Mouse (Mus musculus): Measurements from ENCODE around the gene Atp8b5. TPM values are rescaled to one million over a fixed set of nuclear protein-coding genes. Genes with fewer than 3 reads are reported as not detected.

The Atp8b5 gene
- polyA plus RNA-seq (2016; fragmentation: Nextera tagmentation; extraction: Ambion mirVana), result 0.16 and 0.36 TPM in 2 replicates

DNA sequence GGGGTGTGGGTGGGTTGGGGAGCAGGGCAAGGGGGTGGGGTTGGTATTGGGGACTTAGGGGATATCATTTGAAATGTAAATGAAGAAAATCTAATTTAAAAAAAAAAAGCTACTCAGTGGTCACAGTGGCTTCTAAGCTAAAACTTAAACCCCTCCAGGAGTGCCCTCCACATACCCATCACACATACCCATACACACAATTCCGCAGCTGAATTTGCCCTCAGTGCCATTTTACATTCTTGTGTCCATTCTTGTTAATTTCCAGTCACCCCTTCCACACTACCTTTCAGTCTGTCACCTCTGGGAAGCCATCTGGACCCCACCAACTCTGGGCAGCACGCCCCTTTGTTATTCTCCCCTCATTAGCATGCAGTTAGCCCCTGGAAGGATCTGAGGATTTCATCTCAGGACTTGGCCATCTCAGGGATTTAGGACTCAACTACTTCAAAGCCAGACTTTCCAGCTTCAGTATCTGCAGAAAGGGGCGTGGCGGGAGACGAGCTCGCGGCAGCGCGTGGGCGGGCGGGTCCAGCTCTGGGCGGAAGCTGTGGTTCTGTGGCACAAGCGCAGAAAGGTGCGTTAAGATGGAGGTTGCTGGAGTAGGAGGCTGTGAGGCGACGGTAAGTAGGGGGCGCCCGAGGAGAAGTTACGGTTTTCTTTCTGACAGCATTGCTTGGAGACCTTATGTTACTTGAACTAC, at the start of gene Atp8b5:
Gene Atp8b5 (plus strand): TSS at position 537 of the 700 bp plus-strand sequence.
- H3K4me3 ChIP-seq, result peak within 1 kb of the TSS; percentile 64
- H3K36me3 ChIP-seq (replicated peaks), result no peaks in the 10 kb centered on the region
- peak within 1 kb of the TSS; percentile 82 for H3K27ac ChIP-seq (replicated peaks)
- no peaks in the 10 kb centered on the region for H3K27me3 ChIP-seq (replicated peaks; ENCODE audit: low read depth, poor library complexity, severe bottlenecking)
- 2% methylated on average over 19 of the region's 19 CpGs for WGBS
- no peaks in the 10 kb centered on the region for H3K9me3 ChIP-seq
- DNase-seq (ENCODE audit: low spot score), result peak; percentile 88
- peaks cover 12% of the 10 kb centered on the region for H3K4me1 ChIP-seq

DNA sequence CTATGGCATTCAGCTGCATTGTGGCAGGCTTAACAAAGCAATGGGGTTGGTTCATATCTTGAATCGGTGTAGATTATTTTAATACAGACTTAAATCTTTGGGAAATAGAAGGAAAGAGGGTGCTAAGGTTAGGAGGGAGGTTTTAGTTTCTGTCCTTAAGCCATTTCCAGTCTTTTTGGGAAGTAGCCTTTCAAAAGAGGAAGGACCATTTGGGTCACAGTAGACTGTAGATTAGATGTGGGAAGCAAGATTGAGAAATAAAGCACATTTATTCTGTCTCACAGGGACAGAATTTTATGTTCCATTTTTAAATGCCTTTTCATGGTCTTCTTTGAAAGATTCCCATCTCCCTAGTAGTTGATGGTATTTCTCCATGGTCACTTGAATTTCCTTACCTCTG, 49.0 kb upstream of the Atp8b5 start:
- WGBS, result 87% methylated on average over 1 of the region's 1 CpGs
- DNase-seq (ENCODE audit: low spot score), result no peak
- Histone ChIP-seq H3K4me3 (no peak overlapping the region), H3K9me3 (no peaks in the 10 kb centered on the region), H3K27me3 (replicated peaks; ENCODE audit: low read depth, poor library complexity, severe bottlenecking) (no peaks in the 10 kb centered on the region), H3K4me1 (no peaks in the 10 kb centered on the region), H3K27ac (replicated peaks) (no peak overlapping the region), H3K36me3 (replicated peaks) (no peaks in the 10 kb centered on the region)

DNA sequence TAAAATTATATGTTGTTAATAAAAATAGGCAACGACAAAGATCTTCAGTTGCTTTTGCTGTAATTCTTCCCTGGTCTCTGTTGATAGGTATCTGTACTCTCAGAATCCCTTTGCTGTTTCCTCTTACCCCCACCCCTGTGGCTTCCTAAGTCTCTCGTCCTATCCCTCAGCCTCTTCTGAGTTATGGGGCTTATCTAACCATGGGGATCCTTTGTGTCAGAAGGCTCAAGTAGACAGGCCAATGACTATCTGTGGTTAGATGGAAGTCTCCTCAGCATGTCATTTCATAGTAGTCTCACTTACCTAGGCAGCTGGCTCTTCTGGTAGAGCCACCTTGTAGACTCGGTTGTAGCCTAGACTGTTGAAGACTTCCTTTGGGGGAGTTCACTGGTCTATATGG, 35.1 kb upstream of the Atp8b5 start:
- Histone ChIP-seq H3K4me1 (no peaks in the 10 kb centered on the region), H3K36me3 (replicated peaks) (no peaks in the 10 kb centered on the region), H3K4me3 (no peak overlapping the region), H3K27ac (replicated peaks) (no peak overlapping the region), H3K9me3 (no peaks in the 10 kb centered on the region), H3K27me3 (replicated peaks; ENCODE audit: low read depth, poor library complexity, severe bottlenecking) (no peaks in the 10 kb centered on the region)
- no peak for DNase-seq (ENCODE audit: low spot score)
- WGBS, result 86% methylated on average over 3 of the region's 3 CpGs

DNA sequence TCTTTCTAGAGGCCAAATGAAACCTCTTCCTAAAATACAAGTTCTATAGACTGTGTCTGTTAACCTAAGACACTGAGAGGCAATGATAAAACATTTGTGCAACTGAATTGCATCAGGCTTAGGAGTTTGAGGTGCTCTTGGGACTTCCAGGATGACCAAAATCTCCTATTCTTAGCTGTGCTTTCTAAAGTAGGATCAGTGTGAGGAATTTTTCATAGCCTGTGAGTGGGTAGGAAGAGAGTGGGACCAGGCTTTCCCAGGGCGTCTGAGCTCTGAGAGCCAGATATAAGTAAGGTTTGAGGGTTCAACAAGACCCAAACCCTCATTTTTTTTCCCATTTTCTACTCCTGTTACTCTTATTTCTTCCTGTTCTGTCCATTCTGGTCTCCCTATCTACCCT, 34.0 kb upstream of the Atp8b5 start:
- Histone ChIP-seq H3K9me3 (no peaks in the 10 kb centered on the region), H3K36me3 (replicated peaks) (no peaks in the 10 kb centered on the region), H3K27ac (replicated peaks) (no peak overlapping the region), H3K4me1 (no peaks in the 10 kb centered on the region), H3K4me3 (no peak overlapping the region), H3K27me3 (replicated peaks; ENCODE audit: low read depth, poor library complexity, severe bottlenecking) (no peaks in the 10 kb centered on the region)
- 79% methylated on average over 1 of the region's 1 CpGs for WGBS
- DNase-seq (ENCODE audit: low spot score), result no peak

DNA sequence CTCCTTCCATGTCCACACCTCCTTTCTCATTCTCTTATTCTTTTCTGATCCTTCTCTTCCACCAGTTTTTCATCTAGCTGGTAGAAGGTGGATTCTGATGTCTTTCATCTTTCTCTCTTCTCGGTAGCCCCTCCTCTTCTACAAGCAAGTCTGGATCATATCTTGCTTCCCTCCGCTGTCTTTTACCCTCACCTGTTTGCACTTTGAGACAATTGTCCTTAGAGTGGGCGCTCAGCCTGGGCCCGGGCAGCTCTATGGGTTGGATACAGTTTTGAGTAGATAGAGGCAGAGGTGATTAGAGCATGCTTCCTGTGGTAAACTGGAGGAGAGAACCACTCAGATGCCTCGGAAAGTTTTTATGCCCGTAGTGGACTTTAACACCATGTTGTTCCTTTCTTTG, 33.5 kb upstream of the Atp8b5 start:
- no peak for DNase-seq (ENCODE audit: low spot score)
- no peaks in the 10 kb centered on the region for H3K27me3 ChIP-seq (replicated peaks; ENCODE audit: low read depth, poor library complexity, severe bottlenecking)
- H3K4me1 ChIP-seq, result no peaks in the 10 kb centered on the region
- WGBS, result 85% methylated on average over 6 of the region's 6 CpGs
- H3K36me3 ChIP-seq (replicated peaks), result no peaks in the 10 kb centered on the region
- H3K4me3 ChIP-seq, result no peak overlapping the region
- H3K27ac ChIP-seq (replicated peaks), result no peak overlapping the region
- no peaks in the 10 kb centered on the region for H3K9me3 ChIP-seq

DNA sequence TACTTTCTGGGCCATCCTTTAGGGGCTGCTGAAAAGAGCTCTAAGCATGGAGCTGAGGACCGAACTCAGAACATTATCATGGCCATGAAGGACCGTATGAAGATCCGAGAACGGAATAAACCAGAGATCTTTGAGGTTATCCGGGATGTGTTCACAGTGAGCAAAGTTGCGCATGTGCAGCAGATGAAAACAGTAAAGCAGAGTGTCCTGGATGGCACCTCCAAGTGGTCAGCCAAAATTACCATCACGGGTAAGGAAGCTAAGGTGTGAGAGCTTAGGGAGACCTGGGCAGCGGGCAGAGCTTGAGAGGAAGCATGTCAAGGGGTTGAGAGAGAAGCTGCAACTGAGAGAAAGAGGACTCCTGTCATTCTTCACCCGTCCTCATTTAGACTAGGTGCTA, 30.1 kb upstream of the Atp8b5 start:
- 92% methylated on average over 9 of the region's 9 CpGs for WGBS
- Histone ChIP-seq H3K9me3 (no peaks in the 10 kb centered on the region), H3K27ac (replicated peaks) (no peak overlapping the region), H3K4me1 (no peaks in the 10 kb centered on the region), H3K4me3 (no peak overlapping the region), H3K27me3 (replicated peaks; ENCODE audit: low read depth, poor library complexity, severe bottlenecking) (no peaks in the 10 kb centered on the region), H3K36me3 (replicated peaks) (no peaks in the 10 kb centered on the region)
- DNase-seq (ENCODE audit: low spot score), result no peak

DNA sequence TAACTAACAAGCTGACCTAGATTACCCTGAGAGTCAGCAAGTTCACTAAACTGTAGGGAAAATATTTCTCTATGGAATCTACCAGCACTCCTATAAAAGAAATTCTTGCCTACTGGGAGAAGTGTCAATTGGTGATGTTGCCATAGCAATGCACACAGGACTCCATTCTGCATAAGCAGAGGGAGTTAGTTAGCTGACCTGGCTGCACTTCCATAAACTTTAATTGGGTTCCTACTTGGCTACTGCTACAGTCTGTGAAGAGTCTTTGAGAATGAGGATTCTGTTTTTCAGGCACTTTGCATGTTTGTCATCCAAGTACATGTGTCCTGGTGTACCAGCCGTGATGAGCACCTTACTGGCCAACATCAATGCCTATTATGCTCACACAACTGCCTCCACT, 26.2 kb upstream of the Atp8b5 start:
- WGBS, result 79% methylated on average over 1 of the region's 1 CpGs
- Histone ChIP-seq H3K4me3 (no peak overlapping the region), H3K4me1 (no peaks in the 10 kb centered on the region), H3K27me3 (replicated peaks; ENCODE audit: low read depth, poor library complexity, severe bottlenecking) (no peaks in the 10 kb centered on the region), H3K36me3 (replicated peaks) (no peaks in the 10 kb centered on the region), H3K9me3 (no peaks in the 10 kb centered on the region), H3K27ac (replicated peaks) (no peak overlapping the region)
- no peak for DNase-seq (ENCODE audit: low spot score)

DNA sequence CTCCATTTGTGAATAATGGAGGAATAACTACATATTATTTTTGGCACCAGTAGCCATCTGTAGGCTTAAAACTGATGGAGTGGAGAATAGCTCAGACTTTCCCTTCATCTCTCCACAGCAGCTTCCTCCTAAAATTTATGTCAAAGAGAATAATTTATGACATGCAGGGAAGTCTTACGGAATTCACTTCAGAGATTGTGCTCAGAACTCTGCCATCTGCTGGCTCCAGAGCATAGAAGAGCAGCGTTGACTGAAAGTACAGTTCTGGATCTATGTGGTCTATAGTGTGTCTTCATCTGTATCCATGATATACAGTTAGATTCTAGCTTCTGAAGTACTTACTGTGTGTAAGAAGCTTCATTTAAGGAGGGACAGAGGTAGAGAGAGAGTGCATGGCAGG, 22.9 kb upstream of the Atp8b5 start:
- WGBS, result 68% methylated on average over 2 of the region's 2 CpGs

DNA sequence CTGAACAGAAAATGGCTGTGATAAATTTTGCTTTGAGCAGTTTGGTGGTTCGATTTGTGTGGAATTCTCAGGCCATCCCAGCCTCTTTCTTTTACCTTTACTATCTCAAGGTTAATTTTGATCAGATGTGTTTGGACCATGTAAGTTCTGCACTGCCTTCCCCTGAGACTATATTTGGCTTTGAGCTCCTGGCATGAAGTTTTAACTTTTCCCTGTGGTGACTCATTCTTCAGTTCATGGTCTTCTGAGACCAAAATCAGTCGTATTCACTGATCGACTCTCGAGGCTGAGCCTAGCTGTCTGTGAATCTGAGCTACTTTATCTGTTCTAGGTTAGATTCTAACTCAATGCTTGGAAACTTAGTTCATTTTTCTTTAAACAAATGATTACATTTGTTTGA, 21.2 kb upstream of the Atp8b5 start:
- no peak for DNase-seq (ENCODE audit: low spot score)
- H3K36me3 ChIP-seq (replicated peaks), result no peaks in the 10 kb centered on the region
- no peaks in the 10 kb centered on the region for H3K27me3 ChIP-seq (replicated peaks; ENCODE audit: low read depth, poor library complexity, severe bottlenecking)
- H3K9me3 ChIP-seq, result no peaks in the 10 kb centered on the region
- H3K27ac ChIP-seq (replicated peaks), result no peak overlapping the region
- 89% methylated on average over 4 of the region's 4 CpGs for WGBS
- H3K4me3 ChIP-seq, result no peak overlapping the region
- peaks cover 12% of the 10 kb centered on the region; the same call in 1 of the 2 replicates for H3K4me1 ChIP-seq

More for the DNA sequence above, 22.9 kb upstream of the Atp8b5 start:
- no peaks in the 10 kb centered on the region for H3K9me3 ChIP-seq
- H3K27ac ChIP-seq (replicated peaks), result no peak overlapping the region
- H3K4me1 ChIP-seq, result peaks cover 11% of the 10 kb centered on the region; the same call in 1 of the 2 replicates
- H3K36me3 ChIP-seq (replicated peaks), result no peaks in the 10 kb centered on the region
- H3K4me3 ChIP-seq, result no peak overlapping the region
- DNase-seq (ENCODE audit: low spot score), result no peak
- no peaks in the 10 kb centered on the region for H3K27me3 ChIP-seq (replicated peaks; ENCODE audit: low read depth, poor library complexity, severe bottlenecking)

DNA sequence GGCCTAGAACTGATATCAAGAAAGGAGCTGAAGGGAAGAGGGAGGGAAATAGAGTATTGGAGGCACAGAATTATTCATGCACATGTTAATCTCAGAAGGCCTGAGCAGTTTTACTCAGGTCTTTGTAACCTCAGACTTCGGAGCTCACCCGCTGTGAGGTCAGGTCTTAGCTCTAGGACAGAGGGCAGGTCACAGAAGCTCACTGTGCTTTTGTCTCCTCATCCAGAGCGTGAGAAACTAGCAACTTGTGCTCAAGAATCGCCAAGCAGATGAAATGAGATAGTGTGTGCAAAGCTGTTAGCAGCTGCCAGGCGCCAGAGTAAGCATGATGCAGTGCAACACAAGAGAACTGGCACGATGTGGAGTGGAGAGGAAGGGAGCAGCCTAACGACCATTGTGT, 18.9 kb upstream of the Atp8b5 start:
- Histone ChIP-seq H3K27ac (replicated peaks) (0 out of 2 replicates have a peak overlapping the region, but pooled peaks have one; percentile 40), H3K4me3 (no peak overlapping the region), H3K27me3 (replicated peaks; ENCODE audit: low read depth, poor library complexity, severe bottlenecking) (no peaks in the 10 kb centered on the region), H3K36me3 (replicated peaks) (no peaks in the 10 kb centered on the region), H3K9me3 (no peaks in the 10 kb centered on the region), H3K4me1 (peaks cover 12% of the 10 kb centered on the region; the same call in 1 of the 2 replicates)
- DNase-seq (ENCODE audit: low spot score), result no peak
- whole genome bisulfite sequencing, result 56% methylated on average over 7 of the region's 7 CpGs

DNA sequence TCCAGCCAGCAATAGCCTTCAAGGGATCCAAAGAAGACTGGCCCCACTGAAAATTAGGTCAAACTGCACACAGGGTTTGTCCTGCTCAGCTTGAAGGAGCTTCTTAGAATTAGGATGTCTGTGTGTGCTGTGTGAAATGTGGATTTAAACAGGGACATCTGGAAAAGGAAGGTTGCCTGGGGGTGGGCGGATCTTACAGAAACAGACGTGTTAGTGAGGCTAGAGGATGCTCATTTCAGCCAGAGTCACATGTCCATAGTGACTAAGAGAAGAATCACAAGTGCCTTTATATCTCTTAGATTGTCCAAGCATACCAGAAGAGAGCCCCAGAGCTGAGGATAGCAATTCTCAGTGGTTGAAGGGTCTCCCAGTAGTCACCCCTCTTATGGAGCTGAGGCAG, 18.1 kb upstream of the Atp8b5 start:
- H3K27me3 ChIP-seq (replicated peaks; ENCODE audit: low read depth, poor library complexity, severe bottlenecking), result no peaks in the 10 kb centered on the region
- no peak for DNase-seq (ENCODE audit: low spot score)
- no peaks in the 10 kb centered on the region for H3K36me3 ChIP-seq (replicated peaks)
- H3K9me3 ChIP-seq, result no peaks in the 10 kb centered on the region
- H3K4me1 ChIP-seq, result peaks cover 12% of the 10 kb centered on the region; the same call in 1 of the 2 replicates
- H3K27ac ChIP-seq (replicated peaks), result no peak overlapping the region
- 71% methylated on average over 2 of the region's 2 CpGs for WGBS
- no peak overlapping the region for H3K4me3 ChIP-seq

DNA sequence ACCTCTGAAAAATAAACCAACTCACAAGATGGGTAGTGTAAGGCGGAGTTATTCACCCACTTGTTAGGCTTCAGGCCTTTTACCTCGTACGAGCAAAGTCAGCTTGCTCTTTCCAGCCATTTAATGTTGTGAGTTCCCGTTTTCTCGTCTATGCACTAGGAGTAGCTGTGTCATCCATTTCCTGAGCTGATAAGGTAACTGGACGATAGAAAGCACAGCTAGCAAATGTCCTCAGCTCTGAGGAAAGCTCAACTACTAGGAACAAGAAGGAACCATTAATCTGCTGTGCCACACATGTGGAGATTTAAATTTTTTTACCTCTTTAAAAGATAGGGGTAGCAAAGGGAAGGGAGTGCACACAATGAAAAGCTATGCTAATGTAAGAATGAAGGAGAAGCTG, 15.7 kb upstream of the Atp8b5 start:
- no peaks in the 10 kb centered on the region; the same call in 1 of the 2 replicates for H3K36me3 ChIP-seq (replicated peaks)
- no peaks in the 10 kb centered on the region for H3K9me3 ChIP-seq
- peaks cover 12% of the 10 kb centered on the region; the same call in 1 of the 2 replicates for H3K4me1 ChIP-seq
- H3K27me3 ChIP-seq (replicated peaks; ENCODE audit: low read depth, poor library complexity, severe bottlenecking), result no peaks in the 10 kb centered on the region
- WGBS, result 85% methylated on average over 6 of the region's 6 CpGs
- no peak overlapping the region for H3K27ac ChIP-seq (replicated peaks)
- DNase-seq (ENCODE audit: low spot score), result no peak
- H3K4me3 ChIP-seq, result no peak overlapping the region

DNA sequence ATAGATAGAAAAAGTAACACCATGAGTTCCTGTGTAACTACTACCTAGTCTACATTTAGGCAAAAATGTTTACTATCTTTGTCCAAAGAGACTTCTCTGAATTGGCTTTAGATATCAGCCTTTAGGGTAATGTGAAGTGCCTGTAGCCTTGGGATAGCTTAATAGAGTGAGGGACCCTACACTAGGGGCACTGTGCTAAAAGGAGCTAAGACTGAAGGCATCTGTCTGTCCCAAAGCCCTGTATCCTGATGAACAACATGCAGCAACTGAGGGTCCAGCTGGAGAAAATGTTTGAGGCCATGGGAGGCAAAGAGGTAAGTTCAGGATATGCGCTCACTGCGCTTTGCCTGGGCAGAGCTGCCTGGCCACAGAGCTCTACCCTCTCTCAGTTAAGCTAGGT, 9.9 kb upstream of the Atp8b5 start:
- no peaks in the 10 kb centered on the region for H3K27me3 ChIP-seq (replicated peaks; ENCODE audit: low read depth, poor library complexity, severe bottlenecking)
- DNase-seq (ENCODE audit: low spot score), result no peak
- no peaks in the 10 kb centered on the region for H3K9me3 ChIP-seq
- H3K4me3 ChIP-seq, result no peak overlapping the region
- peaks cover 23% of the 10 kb centered on the region for H3K4me1 ChIP-seq
- H3K27ac ChIP-seq (replicated peaks), result no peak overlapping the region
- no peaks in the 10 kb centered on the region; the same call in 1 of the 2 replicates for H3K36me3 ChIP-seq (replicated peaks)
- WGBS, result 95% methylated on average over 2 of the region's 2 CpGs

All from embryonic facial prominence, embryonic 10.5 days (tissue).